Mouse (Mus musculus): Measurements from ENCODE around the gene Ctr9.

Ctr9 gene

GRCm38 (mm10) chr7:111029046-111029553 is 349 bp downstream of the Ctr9 start:
- DNase-seq (ENCODE audit: low spot score), result no peak

GRCm38 (mm10) chr7:111048920-111049319 is 20.2 kb downstream of the Ctr9 start:
- no peak for DNase-seq (ENCODE audit: low spot score)

- DNase-seq (ENCODE audit: low spot score), result peak; percentile 56
Observed at GRCm38 (mm10) chr7:111049652-111050421, 21.1 kb downstream of the Ctr9 start.

GRCm38 (mm10) chr7:111055221-111055620 is 26.5 kb downstream of the Ctr9 start:
- DNase-seq (ENCODE audit: low spot score), result no peak

GRCm38 (mm10) chr7:111055984-111056657 is 27.4 kb downstream of the Ctr9 start:
- no peak for DNase-seq (ENCODE audit: low spot score)

GRCm38 (mm10) chr7:111059527-111059926 is 30.8 kb downstream of the Ctr9 start:
- no peak for DNase-seq (ENCODE audit: low spot score)

GRCm38 (mm10) chr7:111062971-111063370 is 34.2 kb downstream of the Ctr9 start:
- DNase-seq (ENCODE audit: low spot score), result no peak

- no peak for DNase-seq (ENCODE audit: low spot score)
Observed at GRCm38 (mm10) chr7:111068181-111068580, 39.4 kb downstream of the Ctr9 start.

GRCm38 (mm10) chr7:111069439-111070166 is 40.9 kb downstream of the Ctr9 start:
- DNase-seq (ENCODE audit: low spot score), result no peak

GRCm38 (mm10) chr7:111070167-111070496 is 41.4 kb downstream of the Ctr9 start:
- no peak for DNase-seq (ENCODE audit: low spot score)

- DNase-seq (ENCODE audit: low spot score), result no peak
Observed at GRCm38 (mm10) chr7:111072410-111072809, 43.7 kb downstream of the Ctr9 start.

GRCm38 (mm10) chr7:111075288-111075687 is 46.5 kb downstream of the Ctr9 start:
- DNase-seq (ENCODE audit: low spot score), result no peak

- DNase-seq (ENCODE audit: low spot score), result no peak
Observed at GRCm38 (mm10) chr7:111078271-111078670, 49.5 kb downstream of the Ctr9 start.

- no peak for DNase-seq (ENCODE audit: low spot score)
Observed at GRCm38 (mm10) chr7:111080026-111080425, 51.3 kb downstream of the Ctr9 start.

GRCm38 (mm10) chr7:111080876-111081275 is 52.1 kb downstream of the Ctr9 start:
- DNase-seq (ENCODE audit: low spot score), result no peak

- peak; percentile 74 for DNase-seq (ENCODE audit: low spot score)
Observed at GRCm38 (mm10) chr7:111082043-111082821, 53.5 kb downstream of the Ctr9 start.

- DNase-seq (ENCODE audit: low spot score), result peak; percentile 96
Observed at GRCm38 (mm10) chr7:111082822-111083732, 54.3 kb downstream of the Ctr9 start, which contains the start of gene Eif4g2. TSS of gene Eif4g2 (minus strand) at chr7:111083030.

- no peak for DNase-seq (ENCODE audit: low spot score)
Observed at GRCm38 (mm10) chr7:111083733-111084120, 55.0 kb downstream of the Ctr9 start.

- DNase-seq (ENCODE audit: low spot score), result no peak
Observed at GRCm38 (mm10) chr7:111084443-111084842, 55.7 kb downstream of the Ctr9 start.

- no peak for DNase-seq (ENCODE audit: low spot score)
Observed at GRCm38 (mm10) chr7:111085153-111085552, 56.4 kb downstream of the Ctr9 start.

- no peak for DNase-seq (ENCODE audit: low spot score)
Observed at GRCm38 (mm10) chr7:111095169-111095568, 66.4 kb downstream of the Ctr9 start.

All from urinary bladder, postnatal 25 days (tissue).